Comparison of ENCODE assay signal across 24 mouse cellular contexts in genomic region chr2:101156755-101157271, GRCm38 (mm10).
DNase-seq lines count a peak whose midpoint lies in the region; ATAC-seq and TF ChIP-seq lines count a peak whose summit lies in the region.
"Had no signal": no experiment of that assay in that cellular context is flagged by ENCODE, and none has a peak within 500 bp of the region (broad histone marks: within the 10 kb centered on the region; RNA-seq: fewer than 3 reads in every experiment).

No protein-coding gene starts in this region.

- no peak for TF ChIP-seq POLR2A in liver, adult 2 months (IDR thresholded peaks at IDR 0.05; ENCODE audit: extremely low read depth, insufficient read depth, low read length)

- H3K9ac ChIP-seq in forebrain, postnatal 0 days = no peak overlapping the region
- no peak overlapping the region for H3K9ac ChIP-seq in liver, adult 2 months (ENCODE audit: low read depth, low read length)
- no peak overlapping the region for H3K9ac ChIP-seq in liver, embryonic 12.5 days
- H3K9ac ChIP-seq: embryonic facial prominence, embryonic 13.5 days; forebrain, embryonic 13.5 days; heart, embryonic 12.5 days; kidney, embryonic 15.5 days; limb, embryonic 12.5 days; liver, embryonic 13.5 days had no signal

- no peak for TF ChIP-seq CTCF in forebrain, postnatal 0 days (IDR thresholded peaks at IDR 0.05; ENCODE audit: low read depth)
- TF ChIP-seq CTCF in liver, adult 2 months (IDR thresholded peaks at IDR 0.05; ENCODE audit: low read depth, low read length) = no peak

- H3K4me2 ChIP-seq in forebrain, postnatal 0 days (ENCODE audit: low read depth) = no peak overlapping the region
- H3K4me2 ChIP-seq in liver, embryonic 12.5 days = no peak overlapping the region
- H3K4me2 ChIP-seq: embryonic facial prominence, embryonic 13.5 days; forebrain, embryonic 13.5 days; heart, embryonic 12.5 days; kidney, embryonic 15.5 days; limb, embryonic 12.5 days; liver, embryonic 13.5 days had no signal

- DNase-seq in adrenal gland, postnatal 14 days = peak; percentile 5
- no peak for DNase-seq in adrenal gland, adult 18-20 months (ENCODE audit: low spot score in 2 of 2)
- no peak for DNase-seq in forebrain, embryonic 10.5 days (ENCODE audit: extremely low spot score, low spot score)
- no peak for DNase-seq in forebrain, postnatal 0 days
- DNase-seq in liver, adult 2 months (ENCODE audit: extremely low read depth, low read depth, low spot score) = peak; percentile 4
- no peak for DNase-seq in layer of hippocampus, adult 18-20 months (ENCODE audit: low spot score in 2 of 2)
- no peak for DNase-seq in frontal cortex, postnatal 14 days (ENCODE audit: low spot score in 2 of 2)
- DNase-seq: adrenal gland, postnatal 25 days; cerebellum, adult 11 months; embryo, embryonic 11 days; gastrocnemius, postnatal 14 days; heart, adult 11 months; heart, postnatal 10 days; kidney, adult 11 months; kidney, postnatal 36 days; liver, embryonic 13.5 days; lung, adult 2 months had no signal

- WGBS in forebrain, embryonic 10.5 days = 65% methylated on average over 5 of the region's 5 CpGs
- 48% methylated on average over 5 of the region's 5 CpGs for WGBS in forebrain, postnatal 0 days
- WGBS in liver, adult 2 months = 76% methylated on average over 5 of the region's 5 CpGs
- WGBS in liver, embryonic 12.5 days (ENCODE audit: insufficient replicate concordance) = 69% methylated on average over 5 of the region's 5 CpGs

- H3K27me3 ChIP-seq in forebrain, embryonic 10.5 days (ENCODE audit: poor library complexity, severe bottlenecking) = no peaks in the 10 kb centered on the region
- no peaks in the 10 kb centered on the region for H3K27me3 ChIP-seq in forebrain, postnatal 0 days (ENCODE audit: insufficient read depth, low read length)
- no peaks in the 10 kb centered on the region for H3K27me3 ChIP-seq in liver, adult 2 months (ENCODE audit: control insufficient read depth, insufficient read depth, low read length)
- no peaks in the 10 kb centered on the region for H3K27me3 ChIP-seq in liver, embryonic 12.5 days (replicated peaks)
- H3K27me3 ChIP-seq: embryonic facial prominence, embryonic 13.5 days; forebrain, embryonic 13.5 days; heart, embryonic 12.5 days; kidney, embryonic 15.5 days; limb, embryonic 12.5 days; liver, embryonic 13.5 days had no signal

- 0 out of 2 replicates have a peak overlapping the region, but pooled peaks have one; percentile 25 for H3K27ac ChIP-seq in forebrain, embryonic 10.5 days
- no peak overlapping the region for H3K27ac ChIP-seq in forebrain, postnatal 0 days (ENCODE audit: low read depth, low read length)
- H3K27ac ChIP-seq in liver, adult 2 months (replicated peaks; ENCODE audit: insufficient read depth, low read depth, low read length) = no peak overlapping the region
- H3K27ac ChIP-seq in liver, embryonic 12.5 days = no peak overlapping the region
- H3K27ac ChIP-seq: embryonic facial prominence, embryonic 13.5 days; forebrain, embryonic 13.5 days; kidney, embryonic 15.5 days; limb, embryonic 12.5 days; liver, embryonic 13.5 days had no signal

- ATAC-seq in forebrain, postnatal 0 days = no peak; the same call in 1 of the 2 replicates
- ATAC-seq in liver, embryonic 12.5 days = no peak
- ATAC-seq: forebrain, embryonic 13.5 days had no signal

- peaks cover 10% of the 10 kb centered on the region for H3K4me1 ChIP-seq in forebrain, embryonic 10.5 days
- 0 out of 2 replicates have a peak, but pooled peaks cover 6% of the 10 kb centered on the region for H3K4me1 ChIP-seq in forebrain, postnatal 0 days (ENCODE audit: insufficient read depth)
- no peaks in the 10 kb centered on the region for H3K4me1 ChIP-seq in liver, adult 2 months (ENCODE audit: control insufficient read depth, insufficient read depth, low read length)
- no peaks in the 10 kb centered on the region for H3K4me1 ChIP-seq in liver, embryonic 12.5 days
- H3K4me1 ChIP-seq: embryonic facial prominence, embryonic 13.5 days; heart, embryonic 12.5 days; limb, embryonic 12.5 days; liver, embryonic 13.5 days had no signal

- H3K79me2 ChIP-seq in liver, adult 2 months (ENCODE audit: control insufficient read depth, insufficient read depth, low read length) = no peaks in the 10 kb centered on the region

- H3K36me3 ChIP-seq in forebrain, embryonic 10.5 days (replicated peaks) = no peaks in the 10 kb centered on the region
- no peaks in the 10 kb centered on the region for H3K36me3 ChIP-seq in forebrain, postnatal 0 days (ENCODE audit: insufficient read depth)
- H3K36me3 ChIP-seq in liver, adult 2 months (ENCODE audit: control insufficient read depth, insufficient read depth, low read length) = no peaks in the 10 kb centered on the region
- no peaks in the 10 kb centered on the region for H3K36me3 ChIP-seq in liver, embryonic 12.5 days
- H3K36me3 ChIP-seq: embryonic facial prominence, embryonic 13.5 days; heart, embryonic 12.5 days; kidney, embryonic 15.5 days; limb, embryonic 12.5 days; liver, embryonic 13.5 days had no signal

- H3K4me3 ChIP-seq in forebrain, embryonic 10.5 days = no peak overlapping the region
- no peak overlapping the region for H3K4me3 ChIP-seq in forebrain, postnatal 0 days (ENCODE audit: low read depth, low read length)
- no peak overlapping the region for H3K4me3 ChIP-seq in liver, adult 2 months (ENCODE audit: insufficient read depth, low read depth, low read length)
- no peak overlapping the region for H3K4me3 ChIP-seq in liver, embryonic 12.5 days
- H3K4me3 ChIP-seq: embryonic facial prominence, embryonic 13.5 days; erythroblast, embryonic 14.5 days; forebrain, embryonic 13.5 days; heart, embryonic 12.5 days; kidney, embryonic 15.5 days; limb, embryonic 12.5 days; liver, embryonic 13.5 days had no signal

- no peaks in the 10 kb centered on the region for H3K9me3 ChIP-seq in forebrain, embryonic 10.5 days
- H3K9me3 ChIP-seq in forebrain, postnatal 0 days (ENCODE audit: low read length) = no peaks in the 10 kb centered on the region
- H3K9me3 ChIP-seq in liver, embryonic 12.5 days (replicated peaks) = no peaks in the 10 kb centered on the region
- H3K9me3 ChIP-seq: embryonic facial prominence, embryonic 13.5 days; forebrain, embryonic 13.5 days; heart, embryonic 12.5 days; kidney, embryonic 15.5 days; limb, embryonic 12.5 days; liver, embryonic 13.5 days had no signal

Comparison
In these comparisons a context has a peak if more than half of its experiments do, and no peak if none do; other contexts are left out.
1. DNase-seq: peak in adrenal gland, postnatal 14 days (single experiment) and liver, adult 2 months (single experiment); none in adrenal gland, adult 18-20 months (0 of 2), forebrain, embryonic 10.5 days (single experiment), forebrain, postnatal 0 days (single experiment), layer of hippocampus, adult 18-20 months (0 of 2) and frontal cortex, postnatal 14 days (0 of 2).